Mouse (Mus musculus) midbrain, postnatal 0 days (tissue): ENCODE measurements around the gene Il31ra. TPM values are rescaled to one million over a fixed set of nuclear protein-coding genes. Genes with fewer than 3 reads are reported as not detected.

Source experiments
- ATAC-seq: fragments of 200-750 bp; cut with Nextera tagmentation; 2 replicates; pipeline ENCODE4 v1.8.0; 2017; ENCODE audit warnings: moderate number of reproducible peaks, mild to moderate bottlenecking, moderate TSS enrichment, moderate library complexity; ENCODE audit not compliant: low FRiP score
- DNase-seq: peaks from one replicate; pipeline ENCODE4 v3.0.0-alpha.2; 2015; ENCODE audit warnings: low spot score
- H3K27ac ChIP-seq: fragments of 300-500 bp; sonication (generic); 2 replicates; pipeline ENCODE4 v1.5.1; 2014; ENCODE audit warnings: low read depth, mild to moderate bottlenecking, low read length, mixed read lengths
- H3K27me3 ChIP-seq: fragments of 300-500 bp; sonication (generic); 2 replicates; pipeline ENCODE4 v1.6.1; 2014; ENCODE audit warnings: low read length, control low read depth, mixed read lengths; ENCODE audit not compliant: insufficient read depth
- H3K36me3 ChIP-seq: fragments of 300-500 bp; sonication (generic); 2 replicates; pipeline ENCODE4 v1.6.1; 2014; ENCODE audit warnings: low read length, control low read depth, mixed read lengths; ENCODE audit not compliant: insufficient read depth
- H3K4me1 ChIP-seq: fragments of 300-500 bp; sonication (generic); 2 replicates; pipeline ENCODE4 v1.6.1; 2014; ENCODE audit warnings: mild to moderate bottlenecking, control low read depth, antibody characterized with exemption, low read length, mixed read lengths; ENCODE audit not compliant: insufficient read depth
- H3K4me2 ChIP-seq: fragments of 300-500 bp; sonication (generic); 2 replicates; pipeline ENCODE4 v1.6.1; 2014; ENCODE audit warnings: low read depth, mild to moderate bottlenecking, low read length, mixed read lengths; ENCODE audit not compliant: poor library complexity, severe bottlenecking
- H3K4me3 ChIP-seq: fragments of 300-500 bp; sonication (generic); 2 replicates; pipeline ENCODE4 v1.5.1; 2014; ENCODE audit warnings: low read depth, mild to moderate bottlenecking, low read length, moderate library complexity
- H3K9ac ChIP-seq: fragments of 300-500 bp; sonication (generic); replicated peaks from 2 replicates; pipeline ENCODE4 v1.6.1; 2014; ENCODE audit warnings: mild to moderate bottlenecking, low read length, moderate library complexity, mixed read lengths; ENCODE audit not compliant: poor library complexity, severe bottlenecking
- H3K9me3 ChIP-seq: fragments of 300-500 bp; sonication (generic); 2 replicates; pipeline ENCODE4 v1.6.1; 2016; ENCODE audit warnings: low read length, control low read depth
- CTCF ChIP-seq: IDR thresholded peaks from 2 replicates; pipeline ENCODE4 v1.5.1; 2016; ENCODE audit warnings: antibody characterized with exemption, mild to moderate bottlenecking
- WGBS: fragments of 180-500 bp; shearing (Covaris S2); extraction: QIAGEN DNeasy Blood & Tissue Kit; methylation state at CpG from one replicate; pipeline ENCODE4 v1.1.7; 2014; 5-methylcytosine and 5-hydroxymethylcytosine counted together
- polyA plus RNA-seq: library from polyadenylated mRNA; unstranded; fragments of >200 nt; fragmentation: Nextera tagmentation; extraction: Ambion mirVana; gene quantifications from 2 replicates; pipeline ENCODE4 v1.2.1, GENCODE M21; 2015
- total RNA-seq: library from RNA; depleted of rRNA; stranded (reverse); fragments of >200 nt; gene quantifications from 2 replicates; pipeline ENCODE4 v1.2.3, GENCODE M21; 2014

Gene Il31ra
- total and polyA plus RNA-seq, 2 experiments from 2014 or later: 0.05 to 0.07 TPM

DNA sequence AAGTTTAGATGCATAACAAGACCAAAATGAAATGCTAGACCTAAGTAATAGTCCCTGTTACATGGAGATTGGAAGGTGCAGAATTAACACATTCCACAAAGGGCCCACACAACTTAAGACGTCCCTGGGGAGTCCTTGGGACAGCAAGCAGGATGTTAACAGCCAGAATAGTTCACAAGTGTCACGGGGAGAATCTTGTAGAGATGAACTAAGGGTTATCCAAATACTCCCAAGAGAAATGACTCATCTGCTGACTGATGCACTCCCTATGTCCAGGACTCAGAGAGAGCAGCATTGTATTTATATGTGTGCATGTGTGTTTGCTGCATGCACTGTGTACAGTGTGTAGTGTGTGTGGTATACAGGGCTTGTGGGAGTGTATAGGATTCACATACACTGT lies 37.7 kb downstream of the Il31ra start:
- no peak overlapping the region for H3K9ac ChIP-seq
- no peaks in the 10 kb centered on the region for H3K4me1 ChIP-seq
- DNase-seq: no peak
- H3K9me3 ChIP-seq: no peaks in the 10 kb centered on the region
- TF ChIP-seq CTCF: no peak
- no peak overlapping the region for H3K4me2 ChIP-seq
- H3K36me3 ChIP-seq: no peaks in the 10 kb centered on the region
- H3K27me3 ChIP-seq: no peaks in the 10 kb centered on the region
- no peak overlapping the region for H3K4me3 ChIP-seq
- 67% methylated on average over 2 of the region's 2 CpGs for WGBS
- no peak for ATAC-seq
- no peak overlapping the region for H3K27ac ChIP-seq

DNA sequence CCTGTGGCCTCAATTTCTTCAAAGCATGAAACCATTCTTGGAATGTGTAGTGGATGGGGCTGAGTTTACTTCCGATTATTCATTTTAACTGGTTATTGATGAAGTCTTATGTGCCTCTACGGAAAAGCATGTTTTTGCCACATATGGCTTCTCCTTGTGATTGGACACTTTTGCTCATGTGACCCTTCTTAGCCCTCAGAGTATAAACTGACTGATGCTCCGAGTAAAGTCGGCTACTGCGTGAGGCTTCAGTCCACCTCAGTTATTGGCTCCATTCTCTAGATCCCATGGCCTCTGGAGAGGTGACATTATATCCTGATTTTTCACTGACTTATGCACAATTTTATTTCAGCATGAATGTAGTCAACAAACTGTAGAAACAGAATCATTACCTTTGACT lies 40.9 kb downstream of the Il31ra start:
- no peaks in the 10 kb centered on the region for H3K27me3 ChIP-seq
- ATAC-seq: no peak
- no peak overlapping the region for H3K4me3 ChIP-seq
- no peak overlapping the region for H3K9ac ChIP-seq
- TF ChIP-seq CTCF: no peak
- no peaks in the 10 kb centered on the region for H3K36me3 ChIP-seq
- H3K27ac ChIP-seq: no peak overlapping the region
- H3K4me2 ChIP-seq: no peak overlapping the region
- 92% methylated on average over 5 of the region's 5 CpGs for WGBS
- H3K4me1 ChIP-seq: no peaks in the 10 kb centered on the region
- DNase-seq: no peak
- no peaks in the 10 kb centered on the region for H3K9me3 ChIP-seq

DNA sequence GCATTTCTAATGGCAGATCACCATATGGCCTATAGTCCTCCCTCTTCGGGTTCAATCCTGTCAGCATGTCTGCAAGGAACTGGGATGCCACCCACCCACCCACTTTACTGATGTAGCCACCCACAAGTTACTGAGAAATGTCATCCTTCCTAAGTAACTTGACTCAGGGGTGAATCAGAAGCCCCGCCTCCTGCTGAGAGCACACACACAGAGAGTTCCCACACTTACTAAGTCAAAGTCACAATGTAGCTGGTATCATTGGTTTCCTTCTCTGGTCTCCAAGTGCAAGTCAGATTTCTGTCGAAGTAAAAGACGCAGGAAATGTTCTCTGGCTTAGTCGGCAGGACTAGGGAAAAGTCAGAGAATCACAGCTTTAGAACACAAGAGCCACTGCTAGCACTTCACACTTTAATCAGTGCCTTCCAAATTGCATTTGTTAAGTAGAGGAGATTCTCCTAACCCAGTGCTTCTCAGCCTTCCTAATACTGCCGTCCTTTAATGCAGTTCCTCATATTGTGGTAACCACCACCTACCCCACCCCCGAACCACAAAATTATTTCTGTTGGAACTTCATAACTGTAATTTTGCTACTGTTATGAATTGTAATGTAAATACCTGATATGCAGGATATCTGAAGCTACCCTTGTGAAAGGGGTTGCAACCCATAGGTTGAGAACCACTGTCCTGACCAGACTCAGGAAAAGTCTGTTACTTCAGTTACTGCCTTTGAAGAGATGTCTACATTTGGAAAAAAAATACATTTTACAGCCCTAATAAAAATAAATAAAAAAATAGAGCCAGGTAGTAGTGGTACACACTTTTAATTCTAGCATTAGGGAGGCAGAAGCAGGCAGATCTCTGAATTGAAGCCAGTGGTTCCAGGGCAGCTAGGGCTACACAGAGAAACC lies 42.3 kb downstream of the Il31ra start:
- no peak for ATAC-seq
- Histone ChIP-seq H3K4me3 (no peak overlapping the region), H3K9me3 (no peaks in the 10 kb centered on the region), H3K27ac (no peak overlapping the region), H3K4me2 (no peak overlapping the region), H3K27me3 (no peaks in the 10 kb centered on the region), H3K36me3 (no peaks in the 10 kb centered on the region), H3K9ac (no peak overlapping the region), H3K4me1 (no peaks in the 10 kb centered on the region)
- TF ChIP-seq CTCF: no peak
- DNase-seq: no peak
- WGBS: 88% methylated on average over 7 of the region's 7 CpGs

DNA sequence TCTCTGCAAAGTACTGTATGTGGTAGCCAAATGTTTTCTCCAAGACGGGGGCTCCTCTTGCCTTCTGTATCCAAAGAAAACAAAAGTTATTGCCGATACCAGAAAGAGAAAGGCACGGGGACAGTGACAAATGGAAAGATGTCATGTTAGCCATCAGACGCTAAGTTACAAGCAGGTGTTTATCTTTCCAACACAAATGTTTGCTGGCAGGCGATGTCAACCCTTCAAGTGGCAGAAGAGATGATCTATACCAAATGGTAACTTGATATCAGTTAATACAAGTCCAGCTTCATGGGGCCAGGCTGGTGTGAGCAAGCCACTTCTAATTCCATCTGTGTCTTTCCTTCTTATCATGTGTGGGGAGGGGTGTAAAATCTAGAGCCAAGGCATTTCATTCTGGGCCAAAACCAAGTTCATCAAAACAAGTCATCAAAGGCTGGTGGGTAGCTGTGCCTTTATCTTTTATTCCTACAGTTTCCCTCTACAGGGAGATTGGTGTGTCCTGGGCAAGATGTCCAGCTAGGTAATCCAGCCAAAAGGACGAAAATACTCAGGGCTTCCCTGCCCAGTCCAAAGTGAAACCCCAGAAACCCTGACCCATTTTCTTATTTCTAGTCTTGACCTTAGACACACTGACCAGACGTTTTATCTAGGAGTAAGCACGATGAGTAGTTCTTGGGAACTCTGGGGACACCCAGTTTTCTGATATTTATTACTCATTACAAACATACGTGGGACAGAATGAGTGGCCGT lies 52.8 kb downstream of the Il31ra start:
- Histone ChIP-seq H3K27ac (no peak overlapping the region), H3K4me2 (no peak overlapping the region)

DNA sequence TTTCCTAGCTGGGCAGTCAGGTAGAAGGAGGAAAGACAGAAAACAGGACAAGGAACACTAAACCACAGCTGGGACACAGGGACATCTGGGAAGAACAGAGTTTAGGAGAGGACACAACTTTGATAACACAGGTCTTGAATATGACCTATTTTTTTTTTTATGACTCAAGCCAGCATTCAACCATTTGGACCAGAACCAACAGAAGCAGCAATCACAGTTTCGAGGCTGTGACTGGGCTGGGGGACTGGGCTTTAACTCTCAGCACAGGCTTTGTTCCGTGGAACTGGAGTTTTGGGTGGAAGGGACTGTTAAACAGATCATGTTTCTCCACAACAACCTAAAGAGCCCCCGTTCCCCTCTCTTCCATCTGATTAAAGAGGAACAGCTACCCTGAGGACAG lies 53.5 kb downstream of the Il31ra start:
- TF ChIP-seq CTCF: no peak

More for the DNA sequence above, 52.8 kb downstream of the Il31ra start:
- ATAC-seq: no peak
- no peak overlapping the region for H3K9ac ChIP-seq
- WGBS: 89% methylated on average over 10 of the region's 10 CpGs
- H3K4me1 ChIP-seq: no peaks in the 10 kb centered on the region
- no peaks in the 10 kb centered on the region for H3K27me3 ChIP-seq
- TF ChIP-seq CTCF: no peak
- no peak for DNase-seq
- H3K4me3 ChIP-seq: no peak overlapping the region
- no peaks in the 10 kb centered on the region for H3K9me3 ChIP-seq
- no peaks in the 10 kb centered on the region for H3K36me3 ChIP-seq

GRCm38 (mm10) chr13:112537065-112537464 lies 57.1 kb downstream of the Il31ra start:
- H3K4me3 ChIP-seq: no peak overlapping the region
- ATAC-seq: no peak
- 93% methylated on average over 7 of the region's 7 CpGs for WGBS
- H3K9ac ChIP-seq: no peak overlapping the region
- no peaks in the 10 kb centered on the region for H3K4me1 ChIP-seq
- DNase-seq: no peak
- H3K9me3 ChIP-seq: no peaks in the 10 kb centered on the region
- H3K4me2 ChIP-seq: no peak overlapping the region
- no peak for TF ChIP-seq CTCF
- H3K27ac ChIP-seq: no peak overlapping the region
- no peaks in the 10 kb centered on the region for H3K36me3 ChIP-seq
- no peaks in the 10 kb centered on the region for H3K27me3 ChIP-seq

More for the DNA sequence above, 53.5 kb downstream of the Il31ra start:
- no peaks in the 10 kb centered on the region for H3K4me1 ChIP-seq
- H3K4me3 ChIP-seq: no peak overlapping the region
- DNase-seq (no peak), ATAC-seq (no peak)
- H3K27me3 ChIP-seq: no peaks in the 10 kb centered on the region
- no peak overlapping the region for H3K4me2 ChIP-seq
- no peak overlapping the region for H3K9ac ChIP-seq
- H3K36me3 ChIP-seq: no peaks in the 10 kb centered on the region
- 67% methylated on average over 3 of the region's 3 CpGs for WGBS
- H3K9me3 ChIP-seq: no peaks in the 10 kb centered on the region
- no peak overlapping the region for H3K27ac ChIP-seq
